Mouse (Mus musculus) hindbrain, embryonic 14.5 days (tissue): ENCODE results near the gene Mcm9. TPM values are rescaled to one million over a fixed set of nuclear protein-coding genes. Genes with fewer than 3 reads are reported as not detected.

Experiments used
- ATAC-seq: fragments of 200-750 bp; cut with Nextera tagmentation; 2 replicates; pipeline ENCODE4 v1.8.0; 2017; ENCODE audit warnings: moderate number of reproducible peaks, mild to moderate bottlenecking, moderate TSS enrichment, moderate library complexity; ENCODE audit not compliant: low FRiP score
- DNase-seq: peaks from one replicate; pipeline ENCODE4 v3.0.0-alpha.2; 2015; ENCODE audit warnings: low spot score
- H3K27ac ChIP-seq: fragments of 300-500 bp; sonication (generic); 2 replicates; pipeline ENCODE4 v1.5.1; 2014; ENCODE audit warnings: mild to moderate bottlenecking, moderate library complexity
- H3K27me3 ChIP-seq: fragments of 300-500 bp; sonication (generic); 2 replicates; pipeline ENCODE4 v1.6.1; 2014; ENCODE audit warnings: mild to moderate bottlenecking, low read length, mixed read lengths; ENCODE audit not compliant: control insufficient read depth, insufficient read depth
- H3K36me3 ChIP-seq: fragments of 300-500 bp; sonication (generic); replicated peaks from 2 replicates; pipeline ENCODE4 v1.6.1; 2014; ENCODE audit not compliant: control insufficient read depth, insufficient read depth
- H3K4me1 ChIP-seq: fragments of 300-500 bp; sonication (generic); replicated peaks from 2 replicates; pipeline ENCODE4 v1.6.1; 2014; ENCODE audit warnings: antibody characterized with exemption, low read length, mixed read lengths; ENCODE audit not compliant: control insufficient read depth, insufficient read depth
- H3K4me2 ChIP-seq: fragments of 300-500 bp; sonication (generic); replicated peaks from 2 replicates; pipeline ENCODE4 v1.6.1; 2014; ENCODE audit warnings: mild to moderate bottlenecking, moderate library complexity
- H3K4me3 ChIP-seq: fragments of 300-500 bp; sonication (generic); replicated peaks from 2 replicates; pipeline ENCODE4 v1.5.1; 2014; ENCODE audit warnings: mild to moderate bottlenecking, low read length
- H3K9ac ChIP-seq: fragments of 300-500 bp; sonication (generic); 2 replicates; pipeline ENCODE4 v1.6.1; 2014
- H3K9me3 ChIP-seq: fragments of 300-500 bp; sonication (generic); 2 replicates; pipeline ENCODE4 v1.6.1; 2016; ENCODE audit warnings: low read length; ENCODE audit not compliant: control insufficient read depth
- WGBS: fragments of 180-500 bp; shearing (Covaris S2); extraction: QIAGEN DNeasy Blood & Tissue Kit; methylation state at CpG from one replicate; pipeline ENCODE4 v1.1.7; 2014; 5-methylcytosine and 5-hydroxymethylcytosine counted together
- polyA plus RNA-seq: library from polyadenylated mRNA; unstranded; fragments of >200 nt; fragmentation: Nextera tagmentation; extraction: Ambion mirVana; gene quantifications from 2 replicates; pipeline ENCODE4 v1.2.1, GENCODE M21; 2014

Mcm9 gene
- polyA plus RNA-seq, 1 experiment from 2014 or later: 7.0 TPM

- H3K36me3 ChIP-seq: 0 out of 2 replicates have a peak, but pooled peaks cover 4% of the 10 kb centered on the region
- H3K9me3 ChIP-seq: no peaks in the 10 kb centered on the region
- no peaks in the 10 kb centered on the region for H3K27me3 ChIP-seq
- no peak for ATAC-seq
- H3K4me1 ChIP-seq: no peaks in the 10 kb centered on the region
- WGBS: 89% methylated on average over 5 of the region's 5 CpGs
- H3K4me2 ChIP-seq: no peak overlapping the region
- H3K9ac ChIP-seq: no peak overlapping the region
- no peak overlapping the region for H3K4me3 ChIP-seq
- DNase-seq: no peak
- no peak overlapping the region for H3K27ac ChIP-seq
Measured at GRCm38 (mm10) chr10:53532297-53532696, 97.9 kb downstream of the Mcm9 start.

DNA sequence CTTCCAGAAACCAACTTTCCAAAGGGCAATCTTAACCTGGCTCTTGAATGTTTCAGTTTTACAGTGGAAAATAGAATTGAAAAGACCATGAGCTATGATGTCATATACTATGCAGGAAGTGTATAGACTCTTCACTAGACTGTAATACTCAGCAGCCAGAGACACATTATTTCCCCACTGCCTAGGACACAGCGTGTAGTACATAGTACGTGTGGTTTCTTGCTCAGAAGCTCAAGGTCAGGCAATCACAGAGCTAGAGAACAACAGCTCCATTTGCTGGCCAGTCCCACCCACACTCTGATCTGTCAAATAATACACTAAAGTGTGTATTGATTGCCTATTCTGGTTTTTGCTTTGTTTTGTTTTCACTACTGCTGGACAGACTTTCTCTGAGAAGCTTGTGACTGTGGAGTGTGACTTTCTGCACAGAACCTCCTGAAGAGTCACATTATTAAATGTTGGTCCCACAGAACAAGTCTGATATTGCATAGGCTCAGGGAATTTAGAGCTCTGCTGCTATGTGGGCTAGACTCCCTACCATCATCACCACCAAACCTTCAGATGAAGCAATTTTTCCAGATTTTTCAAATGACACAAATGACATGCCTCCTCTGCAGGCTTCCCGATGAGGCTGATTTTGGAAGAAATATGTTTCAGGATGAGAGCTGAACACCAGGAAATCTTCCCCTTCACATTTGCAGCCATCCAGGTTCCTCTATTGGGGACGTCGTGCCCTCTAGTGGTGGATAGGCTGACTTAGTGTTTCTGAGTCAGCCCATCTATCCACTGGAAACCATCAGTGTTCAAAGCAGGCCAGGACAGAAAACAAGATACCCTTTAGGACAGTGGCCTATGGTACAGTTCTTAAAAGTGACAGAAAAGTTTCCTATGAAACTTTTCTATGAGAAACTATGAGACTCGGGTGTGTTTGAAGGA is 102.1 kb downstream of the Mcm9 start:
- peak; percentile 78 for DNase-seq
- H3K27me3 ChIP-seq: no peaks in the 10 kb centered on the region
- no peaks in the 10 kb centered on the region for H3K36me3 ChIP-seq
- H3K9me3 ChIP-seq: peaks cover 8% of the 10 kb centered on the region; the same call in 1 of the 2 replicates
- no peak overlapping the region for H3K9ac ChIP-seq
- no peak overlapping the region for H3K27ac ChIP-seq
- no peak overlapping the region for H3K4me2 ChIP-seq
- H3K4me3 ChIP-seq: no peak overlapping the region
- ATAC-seq: peak; percentile 79; the same call in 1 of the 2 replicates
- no peaks in the 10 kb centered on the region for H3K4me1 ChIP-seq
- WGBS: 35% methylated on average over 6 of the region's 6 CpGs

- H3K36me3 ChIP-seq: no peaks in the 10 kb centered on the region
- peaks cover 8% of the 10 kb centered on the region; the same call in 1 of the 2 replicates for H3K9me3 ChIP-seq
- no peak overlapping the region for H3K4me3 ChIP-seq
- no peak for DNase-seq
- no peak overlapping the region for H3K9ac ChIP-seq
- ATAC-seq: no peak
- no peak overlapping the region for H3K4me2 ChIP-seq
- no peaks in the 10 kb centered on the region for H3K27me3 ChIP-seq
- no peak overlapping the region for H3K27ac ChIP-seq
- H3K4me1 ChIP-seq: no peaks in the 10 kb centered on the region
- 91% methylated on average over 3 of the region's 3 CpGs for WGBS
Measured at GRCm38 (mm10) chr10:53527344-53527743, 102.9 kb downstream of the Mcm9 start.

- WGBS: 93% methylated on average over 2 of the region's 2 CpGs
- no peaks in the 10 kb centered on the region for H3K36me3 ChIP-seq
- peaks cover 8% of the 10 kb centered on the region; the same call in 1 of the 2 replicates for H3K9me3 ChIP-seq
- DNase-seq: no peak
- H3K4me2 ChIP-seq: no peak overlapping the region
- H3K27me3 ChIP-seq: no peaks in the 10 kb centered on the region
- H3K4me1 ChIP-seq: no peaks in the 10 kb centered on the region
- H3K27ac ChIP-seq: no peak overlapping the region
- no peak for ATAC-seq
- no peak overlapping the region for H3K9ac ChIP-seq
- no peak overlapping the region for H3K4me3 ChIP-seq
Measured at GRCm38 (mm10) chr10:53526350-53526749, 103.9 kb downstream of the Mcm9 start.

GRCm38 (mm10) chr10:53525265-53525976 is 104.8 kb downstream of the Mcm9 start:
- Histone ChIP-seq H3K9me3 (peaks cover 8% of the 10 kb centered on the region; the same call in 1 of the 2 replicates), H3K36me3 (no peaks in the 10 kb centered on the region), H3K4me3 (no peak overlapping the region), H3K9ac (no peak overlapping the region), H3K27ac (no peak overlapping the region), H3K4me2 (no peak overlapping the region), H3K4me1 (no peaks in the 10 kb centered on the region), H3K27me3 (no peaks in the 10 kb centered on the region)
- no peak for ATAC-seq
- WGBS: 82% methylated on average over 3 of the region's 3 CpGs
- DNase-seq: no peak

GRCm38 (mm10) chr10:53519068-53519954 is 110.9 kb downstream of the Mcm9 start:
- 56% methylated on average over 14 of the region's 14 CpGs for WGBS
- peaks cover 18% of the 10 kb centered on the region; the same call in 1 of the 2 replicates for H3K4me1 ChIP-seq
- no peak overlapping the region for H3K4me3 ChIP-seq
- DNase-seq (no peak), ATAC-seq (no peak)
- no peaks in the 10 kb centered on the region for H3K9me3 ChIP-seq
- H3K4me2 ChIP-seq: no peak overlapping the region
- no peak overlapping the region for H3K9ac ChIP-seq
- H3K36me3 ChIP-seq: no peaks in the 10 kb centered on the region
- H3K27me3 ChIP-seq: no peaks in the 10 kb centered on the region
- H3K27ac ChIP-seq: peak overlapping the region; percentile 71

- no peaks in the 10 kb centered on the region for H3K36me3 ChIP-seq
- no peak for DNase-seq
- no peak overlapping the region for H3K9ac ChIP-seq
Measured at GRCm38 (mm10) chr10:53518599-53518913, 111.7 kb downstream of the Mcm9 start.

GRCm38 (mm10) chr10:53517770-53518598 is 112.3 kb downstream of the Mcm9 start:
- H3K27ac ChIP-seq: peak overlapping the region; percentile 71
- no peaks in the 10 kb centered on the region for H3K27me3 ChIP-seq
- no peaks in the 10 kb centered on the region for H3K36me3 ChIP-seq
- H3K4me2 ChIP-seq: no peak overlapping the region
- no peaks in the 10 kb centered on the region for H3K9me3 ChIP-seq
- no peak for DNase-seq
- H3K4me3 ChIP-seq: no peak overlapping the region
- ATAC-seq: no peak
- H3K9ac ChIP-seq: no peak overlapping the region
- WGBS: 73% methylated on average over 14 of the region's 14 CpGs
- H3K4me1 ChIP-seq: peaks cover 18% of the 10 kb centered on the region; the same call in 1 of the 2 replicates

More at GRCm38 (mm10) chr10:53518599-53518913, 111.7 kb downstream of the Mcm9 start:
- Histone ChIP-seq H3K9me3 (no peaks in the 10 kb centered on the region), H3K27ac (peak overlapping the region; percentile 71), H3K4me2 (no peak overlapping the region), H3K27me3 (no peaks in the 10 kb centered on the region), H3K4me1 (peaks cover 18% of the 10 kb centered on the region; the same call in 1 of the 2 replicates), H3K4me3 (no peak overlapping the region)
- 0 out of 2 replicates have a peak, but pooled peaks have one; percentile 35 for ATAC-seq
- WGBS: 43% methylated on average over 8 of the region's 8 CpGs
